Mouse (Mus musculus) E14TG2a.4 (cell line): ENCODE data around the gene Ugt1a7c.
"Not testable (repeated sequence)": the region's sequence is repeated elsewhere in the genome, so short reads cannot be mapped to it uniquely, and the experiment has no call there.

Experiments used
- H3K27me3 ChIP-seq: 2 replicates; pipeline ENCODE4 v1.6.1; 2014; ENCODE audit warnings: low read length, control low read depth; ENCODE audit not compliant: insufficient read depth
- H3K36me3 ChIP-seq: 2 replicates; pipeline ENCODE4 v1.6.1; 2014; ENCODE audit warnings: low read length, control low read depth; ENCODE audit not compliant: insufficient read depth
- H3K4me1 ChIP-seq: replicated peaks from 2 replicates; pipeline ENCODE4 v1.6.1; 2014; ENCODE audit warnings: low read depth, low read length, control low read depth
- H3K4me3 ChIP-seq: replicated peaks from 2 replicates; pipeline ENCODE4 v1.5.1; 2014; ENCODE audit warnings: mild to moderate bottlenecking, low read length
- H3K9me3 ChIP-seq: 2 replicates; pipeline ENCODE4 v1.6.1; 2014; ENCODE audit warnings: low read length, control low read depth
- CTCF ChIP-seq: conservative IDR thresholded peaks from 2 replicates; pipeline ENCODE4 v1.5.1; 2014; ENCODE audit warnings: low read length
- NANOG ChIP-seq: IDR thresholded peaks from 2 replicates; pipeline ENCODE4 v1.6.1; 2014; ENCODE audit warnings: borderline replicate concordance, low read length, mixed read lengths
- POU5F1 ChIP-seq: IDR thresholded peaks from 2 replicates; pipeline ENCODE4 v1.6.1; 2014; ENCODE audit warnings: low read length, borderline replicate concordance

Ugt1a7c gene

GRCm38 (mm10) chr1:88094941-88095492 lies at the start of gene Ugt1a7c:
Gene Ugt1a7c (plus strand): TSS chr1:88095062.
- H3K27me3 ChIP-seq: no peaks in the 10 kb centered on the region; the same call in 1 of the 2 replicates
- no peaks in the 10 kb centered on the region for H3K4me1 ChIP-seq
- no peak within 1 kb of the TSS for H3K4me3 ChIP-seq
- H3K36me3 ChIP-seq: no peaks in the 10 kb centered on the region
- H3K9me3 ChIP-seq: no peaks in the 10 kb centered on the region
- TF ChIP-seq POU5F1: no peak
- no peak for TF ChIP-seq CTCF
- no peak for TF ChIP-seq NANOG

DNA sequence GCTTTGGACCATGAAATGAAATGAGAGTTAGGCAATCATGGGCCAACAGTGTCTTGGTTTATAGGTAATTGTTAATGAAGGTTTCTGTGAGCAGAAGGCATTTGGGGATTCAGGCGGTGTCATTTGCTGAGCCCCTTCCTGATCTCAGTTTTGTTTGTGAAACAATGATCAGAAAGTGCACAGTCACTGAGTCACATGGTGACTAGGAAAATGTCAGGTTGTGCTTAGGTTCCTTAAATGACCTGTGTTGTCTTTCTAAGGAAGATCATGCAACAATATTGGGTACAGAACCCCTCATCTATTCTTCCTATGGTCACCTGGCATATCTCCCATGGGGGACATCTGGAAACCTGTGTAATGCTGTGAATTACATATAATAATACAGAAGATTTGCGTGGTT lies 47.5 kb upstream of the Ugt1a7c start:
- H3K4me1 ChIP-seq, H3K27me3 ChIP-seq, H3K36me3 ChIP-seq, H3K4me3 ChIP-seq, H3K9me3 ChIP-seq: not testable (repeated sequence)

DNA sequence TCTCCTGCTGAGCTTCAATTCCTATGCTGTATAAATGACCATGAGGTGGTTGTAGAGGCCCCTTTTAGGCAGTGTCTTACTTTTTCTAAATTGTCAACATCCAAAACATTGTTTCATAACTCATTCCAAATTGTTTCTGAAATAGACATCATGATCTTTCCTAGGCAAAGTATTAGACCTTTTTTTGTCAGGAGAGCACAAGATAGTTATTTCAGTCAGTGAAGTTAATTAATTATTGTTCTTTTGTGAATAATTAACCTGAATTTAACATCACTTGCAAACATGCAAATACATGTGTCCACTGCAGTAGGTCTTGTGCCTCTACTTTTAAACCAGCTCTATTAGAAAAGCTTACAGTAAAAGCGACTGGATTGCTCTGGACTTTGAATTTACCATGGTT lies 39.8 kb upstream of the Ugt1a7c start, which contains the start of gene Ugt1a10:
Gene Ugt1a10 (plus strand): TSS at position 301 of the 400 bp plus-strand sequence.
- Histone ChIP-seq H3K36me3 (no peaks in the 10 kb centered on the region), H3K9me3 (peaks cover 21% of the 10 kb centered on the region), H3K4me1 (no peaks in the 10 kb centered on the region), H3K27me3 (no peaks in the 10 kb centered on the region), H3K4me3 (no peak within 1 kb of the TSS)
- no peak for TF ChIP-seq POU5F1
- TF ChIP-seq CTCF: no peak
- no peak for TF ChIP-seq NANOG

DNA sequence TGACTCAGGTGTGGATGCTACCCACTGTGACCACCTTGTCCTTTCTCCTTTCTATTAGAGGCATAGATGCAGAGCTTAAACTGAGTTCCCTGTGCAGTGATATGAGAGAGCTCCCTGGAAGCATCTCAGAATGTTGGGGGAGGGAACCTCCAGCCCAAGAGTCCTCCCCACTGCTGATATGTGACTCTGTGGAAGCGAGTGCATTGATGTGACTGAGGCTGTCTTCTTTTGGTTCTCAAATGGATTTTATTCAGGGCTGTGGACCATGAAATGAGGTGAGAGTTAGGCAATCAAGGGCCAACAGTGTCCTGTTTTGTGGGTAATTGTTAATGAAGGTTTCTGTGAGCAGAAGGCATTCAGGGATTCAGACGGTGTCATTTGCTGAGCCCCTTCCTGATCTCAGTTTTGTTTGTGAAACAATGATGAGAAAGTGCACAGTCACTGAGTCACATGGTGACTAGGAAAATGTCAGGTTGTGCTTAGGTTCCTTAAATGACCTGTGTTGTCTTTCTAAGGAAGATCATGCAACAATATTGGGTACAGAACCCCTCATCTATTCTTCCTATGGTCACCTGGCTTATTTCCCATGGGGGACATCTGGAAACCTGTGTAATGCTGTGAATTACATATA lies 28.3 kb upstream of the Ugt1a7c start:
- H3K36me3 ChIP-seq, H3K9me3 ChIP-seq, H3K4me3 ChIP-seq, H3K4me1 ChIP-seq, H3K27me3 ChIP-seq: not testable (repeated sequence)

DNA sequence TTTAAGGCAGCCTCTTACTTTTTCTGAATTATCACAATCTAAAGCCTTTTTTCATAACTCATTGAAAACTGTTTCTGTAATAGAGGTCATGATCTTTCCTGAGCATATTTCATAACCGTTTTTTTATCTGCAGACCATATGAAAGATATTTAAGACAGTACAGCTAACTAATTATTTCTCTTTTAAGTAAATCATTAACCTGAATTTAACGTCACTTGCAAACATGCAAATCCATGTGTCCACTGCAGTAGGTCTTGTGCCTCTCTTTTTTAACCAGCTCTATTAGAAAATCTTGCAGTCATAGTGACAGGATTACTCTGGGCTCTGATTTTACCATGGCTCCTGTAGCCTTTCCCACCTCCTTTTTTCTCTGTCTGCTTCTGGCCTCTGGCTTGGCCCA lies 24.4 kb upstream of the Ugt1a7c start, which contains the start of gene Ugt1a9:
Gene Ugt1a9 (plus strand): TSS at position 306 of the 400 bp plus-strand sequence.
- peaks cover 3% of the 10 kb centered on the region for H3K9me3 ChIP-seq
- H3K27me3 ChIP-seq: no peaks in the 10 kb centered on the region
- H3K36me3 ChIP-seq: no peaks in the 10 kb centered on the region
- H3K4me1 ChIP-seq: no peaks in the 10 kb centered on the region
- TF ChIP-seq NANOG (no peak), CTCF (no peak), POU5F1 (no peak)
- H3K4me3 ChIP-seq: no peak within 1 kb of the TSS

GRCm38 (mm10) chr1:88070902-88071301 lies 24.0 kb upstream of the Ugt1a7c start:
- Histone ChIP-seq H3K4me3 (no peak overlapping the region), H3K9me3 (peaks cover 6% of the 10 kb centered on the region), H3K4me1 (no peaks in the 10 kb centered on the region), H3K36me3 (no peaks in the 10 kb centered on the region), H3K27me3 (no peaks in the 10 kb centered on the region)
- no peak for TF ChIP-seq POU5F1
- TF ChIP-seq CTCF: no peak
- no peak for TF ChIP-seq NANOG

- H3K27me3 ChIP-seq: no peaks in the 10 kb centered on the region
- no peak for TF ChIP-seq NANOG
- no peak for TF ChIP-seq POU5F1
- TF ChIP-seq CTCF: no peak
- peaks cover 15% of the 10 kb centered on the region for H3K9me3 ChIP-seq
- H3K36me3 ChIP-seq: no peaks in the 10 kb centered on the region
- no peak overlapping the region for H3K4me3 ChIP-seq
- no peaks in the 10 kb centered on the region for H3K4me1 ChIP-seq
Observed at GRCm38 (mm10) chr1:88074471-88074870, 20.4 kb upstream of the Ugt1a7c start.

GRCm38 (mm10) chr1:88077128-88077527 lies 17.7 kb upstream of the Ugt1a7c start:
- Histone ChIP-seq H3K36me3 (no peaks in the 10 kb centered on the region), H3K4me1 (no peaks in the 10 kb centered on the region), H3K27me3 (no peaks in the 10 kb centered on the region), H3K4me3 (no peak overlapping the region), H3K9me3 (peaks cover 15% of the 10 kb centered on the region)
- TF ChIP-seq POU5F1: no peak
- TF ChIP-seq CTCF: no peak
- no peak for TF ChIP-seq NANOG

DNA sequence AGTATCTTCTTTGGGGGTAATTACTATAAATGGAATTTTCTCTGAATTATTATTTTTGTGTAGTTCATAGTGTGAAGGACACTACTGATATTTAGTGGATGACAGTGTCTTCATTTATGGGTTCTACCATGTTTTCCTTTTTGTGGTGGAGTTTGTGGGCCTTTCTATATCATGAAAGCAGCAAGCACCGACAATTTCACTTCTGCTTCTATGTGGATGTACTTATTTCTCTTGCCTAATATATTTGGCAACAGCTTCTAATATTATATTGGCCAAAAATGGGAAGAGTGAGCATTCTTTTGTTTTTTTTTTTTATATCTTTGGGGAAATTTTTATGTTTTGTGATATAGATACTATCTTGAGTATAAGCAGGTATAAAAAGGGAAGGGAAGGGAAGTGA lies 13.2 kb upstream of the Ugt1a7c start:
- Histone ChIP-seq H3K4me1 (no peaks in the 10 kb centered on the region), H3K4me3 (no peak overlapping the region), H3K27me3 (no peaks in the 10 kb centered on the region), H3K36me3 (no peaks in the 10 kb centered on the region), H3K9me3 (peaks cover 2% of the 10 kb centered on the region)
- TF ChIP-seq POU5F1 (no peak), NANOG (no peak), CTCF (no peak)
